Mouse (Mus musculus): ENCODE measurements at regions not wholly inside any gene's neighbourhood (a gene's known extent, or its start where the extent isn't known, plus 50 kb on each side); places are given as distances from the start of the nearest gene placed in this dataset.

- TF ChIP-seq POLR2A (IDR thresholded peaks at IDR 0.05; ENCODE audit: insufficient read depth, low read length) (no peak), EP300 (IDR thresholded peaks at IDR 0.05; ENCODE audit: insufficient read depth, low read depth, low read length) (no peak)
Measured at GRCm38 (mm10) chr4:105535451-105535850, 254.2 kb upstream of the Gm12728 start.

All from ES-Bruce4 (cell line).